Mouse (Mus musculus): ENCODE data around the gene Arhgap20.

Gene Arhgap20

GRCm38 (mm10) chr9:51798251-51798650 is 33.1 kb downstream of the Arhgap20 start:
- no peak for DNase-seq (ENCODE audit: extremely low read depth, low read depth)

DNA sequence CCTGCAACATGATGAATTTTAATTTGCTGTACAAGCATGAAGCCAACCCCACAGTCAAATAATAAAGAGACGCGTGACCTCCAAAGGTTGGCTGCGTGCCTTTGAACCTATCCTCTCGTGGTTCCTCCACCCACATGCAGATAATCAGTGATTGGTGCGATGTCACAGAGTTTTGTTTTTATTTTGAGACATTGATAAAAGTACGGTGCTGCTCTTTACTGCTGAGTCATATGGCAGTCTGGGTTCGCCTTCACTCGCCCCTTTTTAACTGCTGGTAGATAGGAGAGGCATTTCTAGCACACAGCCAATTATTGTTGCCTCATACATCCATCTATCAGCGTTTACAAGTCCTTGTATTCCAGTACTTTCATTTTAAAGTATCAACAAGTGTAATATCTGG is 34.0 kb downstream of the Arhgap20 start:
- DNase-seq (ENCODE audit: extremely low read depth, low read depth), result no peak

DNA sequence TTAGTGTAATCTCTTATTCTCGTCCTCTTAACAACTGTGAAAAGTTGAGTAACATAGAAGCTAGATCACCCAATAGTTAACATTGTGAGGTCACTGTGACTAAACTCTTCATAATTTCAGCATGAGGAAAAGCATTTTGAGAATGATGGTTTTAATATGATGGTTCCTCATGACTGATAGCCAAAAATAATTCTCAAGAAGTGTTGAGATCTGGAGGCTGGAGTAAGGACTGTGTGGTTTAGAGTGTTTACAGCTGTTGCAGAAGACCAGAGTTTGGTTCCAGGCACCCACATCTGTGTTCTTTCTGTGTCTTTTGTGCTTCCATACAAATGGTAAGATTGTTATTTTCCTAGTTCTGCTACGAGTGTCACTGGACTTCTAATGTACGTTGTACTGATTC is 42.1 kb downstream of the Arhgap20 start:
- DNase-seq (ENCODE audit: extremely low read depth, low read depth), result no peak

DNA sequence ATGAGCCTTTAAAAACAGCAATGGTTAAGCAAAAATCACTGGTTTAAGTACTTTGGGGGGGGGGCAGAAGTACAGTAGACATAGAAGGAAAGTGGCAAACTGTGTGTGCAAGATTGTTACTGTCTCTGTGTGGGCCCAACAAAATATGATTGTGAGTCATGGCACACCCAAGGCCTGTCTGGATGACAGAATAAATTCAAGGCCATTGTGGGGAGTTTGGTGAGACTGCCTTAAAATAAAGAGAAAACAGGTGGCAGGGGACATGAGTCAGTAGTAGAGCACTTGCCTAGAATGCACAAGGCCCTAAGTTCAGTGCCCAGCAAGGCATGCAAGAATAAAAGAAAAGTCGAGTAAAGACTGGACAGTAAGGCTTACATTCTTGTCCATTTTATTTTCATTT is 47.8 kb downstream of the Arhgap20 start:
- DNase-seq (ENCODE audit: extremely low read depth, low read depth), result no peak

- no peak for DNase-seq (ENCODE audit: extremely low read depth, low read depth)
Observed at GRCm38 (mm10) chr9:51824516-51824915, 59.4 kb downstream of the Arhgap20 start.

DNA sequence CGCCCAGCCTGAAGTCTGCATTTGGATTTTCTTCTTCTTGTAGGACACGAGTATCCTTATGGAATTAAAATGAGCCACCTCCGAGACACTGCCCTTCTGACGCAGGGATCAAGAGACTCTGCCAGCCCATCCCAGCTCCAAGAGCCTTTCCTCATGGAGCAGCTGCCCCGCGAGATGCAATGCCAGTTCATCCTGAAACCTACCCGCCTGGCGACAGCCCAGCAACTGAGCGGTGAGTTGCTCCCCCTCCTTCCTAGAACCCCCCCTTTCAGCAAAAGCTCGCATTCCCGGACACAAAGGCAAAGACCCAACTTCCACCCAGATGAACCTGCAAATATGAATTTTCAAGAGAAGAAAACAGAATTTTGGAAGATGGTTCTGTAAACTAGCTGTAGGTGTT is 66.5 kb downstream of the Arhgap20 start:
- DNase-seq (ENCODE audit: extremely low read depth, low read depth), result no peak

GRCm38 (mm10) chr9:51832368-51832767 is 67.2 kb downstream of the Arhgap20 start:
- DNase-seq (ENCODE audit: extremely low read depth, low read depth), result no peak

GRCm38 (mm10) chr9:51837716-51838115 is 72.6 kb downstream of the Arhgap20 start:
- no peak for DNase-seq (ENCODE audit: extremely low read depth, low read depth)

GRCm38 (mm10) chr9:51843216-51843615 is 78.1 kb downstream of the Arhgap20 start:
- DNase-seq (ENCODE audit: extremely low read depth, low read depth), result no peak

DNA sequence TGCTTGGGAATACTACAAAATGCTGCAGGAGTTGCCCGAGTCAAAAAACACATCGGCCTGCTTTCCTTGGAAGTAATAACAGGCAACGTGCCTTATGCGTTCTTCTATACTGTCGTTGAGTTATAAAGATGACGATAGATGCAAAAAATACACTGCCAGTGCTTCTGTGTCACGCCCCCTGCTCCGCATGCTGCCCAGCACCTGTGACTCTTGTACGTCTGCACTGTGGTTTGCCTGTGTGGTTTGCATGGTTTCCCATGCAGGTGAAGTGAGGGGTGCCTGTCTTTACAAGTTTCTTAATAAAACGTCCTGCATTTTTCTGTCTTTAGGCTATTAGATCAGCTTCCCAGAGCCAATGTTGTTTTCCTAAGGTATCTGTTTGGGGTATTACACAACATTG is 80.7 kb downstream of the Arhgap20 start:
- no peak for DNase-seq (ENCODE audit: extremely low read depth, low read depth)

- no peak for DNase-seq (ENCODE audit: extremely low read depth, low read depth)
Observed at GRCm38 (mm10) chr9:51853772-51854171, 88.6 kb downstream of the Arhgap20 start.

GRCm38 (mm10) chr9:51864273-51864672 is 99.1 kb downstream of the Arhgap20 start:
- no peak for DNase-seq (ENCODE audit: extremely low read depth, low read depth)

DNA sequence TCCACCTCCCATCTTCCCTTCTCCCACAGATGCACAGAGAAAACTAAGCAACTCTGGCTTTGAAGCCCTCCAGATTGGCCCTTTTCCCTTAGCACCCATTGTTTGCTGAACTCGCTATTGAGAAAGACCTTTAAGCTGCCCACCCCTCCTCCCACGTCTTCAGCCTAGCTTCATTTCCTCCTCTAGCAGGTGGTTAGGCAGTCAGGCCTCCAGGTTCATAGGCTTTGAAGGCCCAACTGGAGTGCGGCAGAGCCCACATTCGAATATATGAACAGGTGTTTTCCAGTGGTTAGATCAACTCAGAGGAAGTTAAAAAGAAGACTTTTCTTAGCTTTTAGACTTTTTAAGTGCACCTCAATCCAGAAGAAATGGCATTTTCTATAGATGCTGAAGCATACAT is 101.5 kb downstream of the Arhgap20 start:
- DNase-seq (ENCODE audit: extremely low read depth, low read depth), result no peak

DNA sequence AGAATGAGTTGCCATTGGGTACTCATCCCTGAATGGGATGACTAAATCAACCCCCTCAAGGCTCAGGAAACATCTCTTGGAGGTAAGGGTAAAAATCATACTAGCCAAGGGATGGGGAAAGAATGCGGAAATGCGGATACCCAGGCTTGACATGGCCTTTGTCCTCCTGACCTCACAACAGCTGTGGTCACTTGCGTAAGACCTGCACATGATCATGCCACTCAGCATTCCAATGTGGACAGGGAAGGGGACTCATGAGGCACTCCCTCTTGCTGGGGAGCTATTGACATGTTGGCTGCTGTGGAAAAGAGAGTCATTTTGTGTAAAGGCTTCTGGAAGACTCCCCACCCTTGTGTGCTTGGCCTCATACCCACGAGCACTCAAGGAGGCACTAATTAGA is 103.9 kb downstream of the Arhgap20 start:
- DNase-seq (ENCODE audit: extremely low read depth, low read depth), result no peak

DNA sequence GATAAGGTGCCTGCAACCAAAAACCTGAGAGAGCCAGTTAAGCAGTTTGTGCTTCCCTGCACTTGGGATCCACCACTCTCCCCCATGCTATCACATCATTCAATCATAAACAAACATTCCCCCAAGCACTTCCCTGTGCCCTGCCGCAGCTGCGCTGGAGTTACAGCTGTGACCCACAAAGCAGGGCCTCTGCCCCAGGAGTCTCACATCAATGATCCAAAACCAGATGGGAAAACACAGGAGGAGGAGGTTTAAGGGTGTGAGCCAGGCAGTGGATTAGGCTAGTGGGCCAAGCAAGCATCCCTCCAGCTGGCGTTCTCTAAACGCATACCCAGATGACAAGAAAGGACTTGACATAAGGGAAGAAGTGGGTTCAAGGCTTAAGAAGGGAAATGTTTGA is 109.2 kb downstream of the Arhgap20 start:
- DNase-seq (ENCODE audit: extremely low read depth, low read depth), result no peak

- DNase-seq (ENCODE audit: extremely low read depth, low read depth), result no peak
Observed at GRCm38 (mm10) chr9:51875531-51875930, 110.4 kb downstream of the Arhgap20 start.

- DNase-seq (ENCODE audit: extremely low read depth, low read depth), result no peak
Observed at GRCm38 (mm10) chr9:51881386-51881785, 116.2 kb downstream of the Arhgap20 start.

GRCm38 (mm10) chr9:51881881-51882280 is 116.7 kb downstream of the Arhgap20 start:
- no peak for DNase-seq (ENCODE audit: extremely low read depth, low read depth)

DNA sequence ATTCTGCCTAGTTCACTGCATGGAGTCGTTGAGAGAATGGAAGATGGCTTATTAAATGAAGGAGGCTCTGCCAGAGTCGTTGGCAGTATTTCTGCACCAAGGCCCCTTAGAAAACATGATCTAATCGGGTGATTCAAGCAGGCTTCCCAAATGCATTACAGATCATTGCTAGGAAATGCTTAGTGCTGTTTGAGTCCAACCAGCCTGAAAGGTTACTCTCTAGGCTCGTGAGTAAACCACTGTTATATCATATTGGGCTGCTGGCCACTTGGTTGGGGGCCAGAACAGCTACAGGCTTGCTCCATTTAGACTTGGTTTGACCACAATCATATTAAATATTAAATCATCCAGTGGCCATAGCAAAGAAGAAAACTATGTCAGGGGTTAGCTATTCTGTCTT is 118.2 kb downstream of the Arhgap20 start:
- DNase-seq (ENCODE audit: extremely low read depth, low read depth), result no peak

DNA sequence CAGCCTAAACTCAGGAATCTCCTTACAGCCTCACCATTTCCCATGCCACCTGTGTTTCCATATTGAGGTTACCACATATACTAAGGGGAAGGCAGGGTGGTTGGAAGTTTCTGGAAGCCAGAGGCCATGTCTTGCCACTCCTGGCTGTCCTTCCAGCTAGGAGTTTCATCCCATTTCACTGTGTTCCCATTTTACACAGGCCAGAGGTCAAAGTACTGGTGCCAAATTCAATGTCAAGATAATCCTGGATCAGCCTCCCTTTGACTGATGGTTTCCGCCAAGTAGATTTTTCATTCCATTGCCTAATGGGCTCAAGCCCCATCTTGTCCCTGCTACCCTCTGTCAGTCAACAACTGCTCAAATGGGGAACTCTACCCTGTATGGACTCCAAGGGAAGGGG is 127.8 kb downstream of the Arhgap20 start:
- DNase-seq (ENCODE audit: extremely low read depth, low read depth), result no peak

Data from MEL-GATA-1-ER (cell line).